Mouse (Mus musculus) forebrain, embryonic 11.5 days (tissue): ENCODE results near the gene Sh3bp5. TPM values are rescaled to one million over a fixed set of nuclear protein-coding genes. Genes with fewer than 3 reads are reported as not detected.
A peak's percentile ranks its signal among the peaks of the same experiment; 100 is the strongest.

Experiments
- ATAC-seq: fragments of 200-750 bp; cut with Nextera tagmentation; replicated peaks from 2 replicates; pipeline ENCODE4 v1.8.0; 2017; ENCODE audit warnings: moderate TSS enrichment; ENCODE audit not compliant: low FRiP score
- DNase-seq: peaks from one replicate; pipeline ENCODE4 v3.0.0-alpha.2; 2017; ENCODE audit warnings: low spot score
- H3K27ac ChIP-seq: fragments of 300-500 bp; sonication (generic); 2 replicates; pipeline ENCODE4 v1.5.1; 2014; ENCODE audit warnings: low read depth, low read length
- H3K27me3 ChIP-seq: fragments of 300-500 bp; sonication (generic); 2 replicates; pipeline ENCODE4 v1.6.1; 2014; ENCODE audit warnings: mild to moderate bottlenecking, low read length, mixed read lengths; ENCODE audit not compliant: control insufficient read depth, insufficient read depth
- H3K36me3 ChIP-seq: fragments of 300-500 bp; sonication (generic); 2 replicates; pipeline ENCODE4 v1.6.1; 2014; ENCODE audit warnings: mild to moderate bottlenecking, low read length, moderate library complexity, mixed read lengths; ENCODE audit not compliant: control insufficient read depth, insufficient read depth
- H3K4me1 ChIP-seq: fragments of 300-500 bp; sonication (generic); replicated peaks from 2 replicates; pipeline ENCODE4 v1.6.1; 2014; ENCODE audit warnings: low read length, mixed read lengths; ENCODE audit not compliant: control insufficient read depth, insufficient read depth
- H3K4me2 ChIP-seq: fragments of 300-500 bp; sonication (generic); 2 replicates; pipeline ENCODE4 v1.6.1; 2014; ENCODE audit warnings: low read depth, mild to moderate bottlenecking, low read length, moderate library complexity, mixed read lengths; ENCODE audit not compliant: severe bottlenecking
- H3K4me3 ChIP-seq: fragments of 300-500 bp; sonication (generic); 2 replicates; pipeline ENCODE4 v1.5.1; 2014; ENCODE audit warnings: low read depth, low read length
- H3K9ac ChIP-seq: fragments of 300-500 bp; sonication (generic); 2 replicates; pipeline ENCODE4 v1.6.1; 2014; ENCODE audit warnings: low read length
- H3K9me3 ChIP-seq: fragments of 300-500 bp; sonication (generic); 2 replicates; pipeline ENCODE4 v1.6.1; 2016; ENCODE audit warnings: low read length, mixed read lengths; ENCODE audit not compliant: control insufficient read depth
- WGBS: fragments of 180-500 bp; shearing (Covaris S2); extraction: QIAGEN DNeasy Blood & Tissue Kit; methylation state at CpG from one replicate; pipeline ENCODE4 v1.1.7; 2014; 5-methylcytosine and 5-hydroxymethylcytosine counted together
- polyA plus RNA-seq: library from polyadenylated mRNA; unstranded; fragments of >200 nt; fragmentation: Nextera tagmentation; extraction: Ambion mirVana; gene quantifications from 2 replicates; pipeline ENCODE4 v1.2.1, GENCODE M21; 2014

Sh3bp5 gene
- polyA plus RNA-seq, 1 experiment from 2014 or later: 17.4 TPM

DNA sequence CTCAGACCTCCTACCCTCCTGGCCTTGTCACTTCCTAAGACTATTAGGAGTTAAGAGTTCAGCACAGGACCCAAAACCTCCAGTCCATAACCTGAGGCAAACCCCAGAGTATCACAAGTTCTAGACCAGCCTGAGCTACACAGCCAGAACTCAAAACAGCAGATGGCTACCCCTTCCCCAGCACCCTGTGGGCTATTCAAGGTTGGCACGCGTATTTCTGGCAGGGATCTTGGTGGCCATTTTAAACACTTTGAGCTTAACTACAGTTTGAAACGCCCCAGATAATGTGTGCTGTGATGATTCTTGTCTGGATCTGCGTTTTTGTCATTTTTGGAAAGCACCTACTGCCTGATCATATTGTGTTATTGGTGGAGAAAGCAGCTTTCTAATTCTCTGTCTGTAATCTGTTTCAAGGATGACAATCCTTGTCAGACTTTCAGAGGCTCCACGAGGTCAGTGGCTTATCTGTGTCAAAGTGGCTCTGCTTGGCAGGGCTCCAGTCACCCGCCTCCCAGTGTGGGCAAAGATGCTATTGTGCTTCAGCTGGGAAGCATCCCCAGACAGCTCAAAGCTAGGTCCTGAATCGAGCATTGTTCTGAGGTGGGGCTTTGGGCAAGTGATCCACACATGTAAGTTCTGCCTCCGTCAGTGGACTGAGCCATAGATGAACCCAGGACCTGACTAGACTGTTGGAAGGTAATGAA lies 2.1 kb upstream of the Sh3bp5 start:
- ATAC-seq (no peak), DNase-seq (no peak)
- Histone ChIP-seq H3K4me1 (peaks cover 4% of the 10 kb centered on the region; the same call in 1 of the 2 replicates), H3K9me3 (no peaks in the 10 kb centered on the region), H3K9ac (no peak overlapping the region), H3K4me3 (no peak overlapping the region), H3K27me3 (no peaks in the 10 kb centered on the region), H3K4me2 (no peak overlapping the region), H3K36me3 (no peaks in the 10 kb centered on the region), H3K27ac (no peak overlapping the region)
- 75% methylated on average over 8 of the region's 8 CpGs for WGBS

DNA sequence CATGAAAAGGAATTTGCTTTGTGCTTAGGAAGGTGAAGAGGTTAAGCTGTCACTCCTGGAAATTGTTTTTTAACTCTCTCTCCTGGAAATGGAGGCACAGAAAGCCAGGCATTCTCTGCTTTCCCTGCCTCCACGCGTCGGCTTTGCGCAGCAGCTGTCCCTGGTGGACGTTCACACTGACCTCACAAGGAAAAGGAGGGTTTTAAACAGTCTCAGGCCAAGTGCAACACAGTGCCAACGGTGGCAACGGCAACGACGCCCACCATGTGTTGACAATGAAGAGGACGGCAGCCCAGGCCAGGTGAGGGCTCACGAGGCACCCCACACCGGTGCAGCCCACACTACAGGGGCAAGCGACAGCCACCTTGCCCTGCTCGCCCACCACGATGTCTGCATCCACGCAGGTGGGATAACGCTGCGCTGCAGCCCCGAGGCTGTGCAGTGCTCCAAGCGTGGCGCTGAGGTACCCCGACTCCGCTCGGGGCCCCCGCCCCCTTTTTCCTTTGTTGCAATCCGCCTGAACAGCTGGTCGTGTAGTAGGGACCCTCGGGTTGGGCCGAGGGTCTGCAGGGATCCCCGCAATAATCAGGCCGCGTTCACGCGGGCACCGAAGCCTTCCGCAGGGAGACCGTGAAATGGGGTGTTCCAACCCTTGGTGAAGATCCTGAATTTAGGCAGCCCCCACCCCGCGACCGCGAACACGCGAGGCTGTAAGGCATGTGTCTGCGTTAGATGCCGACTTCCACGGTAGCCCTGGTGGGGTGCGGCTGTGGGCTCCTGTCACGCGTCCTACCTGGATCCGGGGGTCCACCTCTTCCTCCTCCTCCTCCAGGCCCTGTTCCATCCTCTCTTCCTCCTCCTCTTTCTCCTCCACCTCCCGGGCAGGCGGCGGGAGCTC lies 611 bp downstream of the Sh3bp5 start:
- peak overlapping the region; percentile 76 for H3K9ac ChIP-seq
- ATAC-seq (peak; percentile 67), DNase-seq (peak; percentile 71)
- no peak overlapping the region for H3K27ac ChIP-seq
- H3K27me3 ChIP-seq: no peaks in the 10 kb centered on the region
- no peaks in the 10 kb centered on the region for H3K36me3 ChIP-seq
- H3K9me3 ChIP-seq: no peaks in the 10 kb centered on the region
- peak overlapping the region; percentile 75 for H3K4me3 ChIP-seq
- peak overlapping the region; percentile 96 for H3K4me2 ChIP-seq
- H3K4me1 ChIP-seq: peaks cover 4% of the 10 kb centered on the region; the same call in 1 of the 2 replicates
- WGBS: 1% methylated on average over 53 of the region's 53 CpGs

DNA sequence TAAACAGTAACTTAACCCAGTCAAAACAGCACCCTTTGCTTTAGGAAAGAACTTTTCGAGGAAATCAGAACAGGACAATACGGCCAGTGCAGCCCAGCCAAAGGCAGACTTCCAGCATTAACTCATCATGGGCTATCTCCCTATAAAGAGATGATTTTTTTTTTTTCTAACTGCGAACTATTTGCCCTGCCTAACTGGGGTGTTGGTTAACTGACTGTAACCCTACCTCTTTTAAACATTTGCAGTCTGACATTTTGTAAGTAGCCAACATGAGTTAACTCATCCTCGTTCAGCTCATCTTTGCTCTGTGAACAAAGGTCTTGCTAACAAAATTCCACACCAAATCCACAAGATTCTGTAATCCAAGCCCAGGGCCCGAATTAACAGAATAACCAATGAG lies 1.5 kb downstream of the Sh3bp5 start:
- no peak overlapping the region for H3K9ac ChIP-seq
- 60% methylated on average over 5 of the region's 5 CpGs for WGBS
- no peak overlapping the region; the same call in 1 of the 2 replicates for H3K4me3 ChIP-seq
- ATAC-seq (no peak), DNase-seq (no peak)
- no peaks in the 10 kb centered on the region for H3K27me3 ChIP-seq
- H3K4me2 ChIP-seq: no peak overlapping the region; the same call in 1 of the 2 replicates
- H3K4me1 ChIP-seq: peaks cover 4% of the 10 kb centered on the region; the same call in 1 of the 2 replicates
- H3K27ac ChIP-seq: no peak overlapping the region
- H3K36me3 ChIP-seq: no peaks in the 10 kb centered on the region
- no peaks in the 10 kb centered on the region for H3K9me3 ChIP-seq

- Histone ChIP-seq H3K27ac (no peak overlapping the region), H3K4me2 (no peak overlapping the region), H3K4me3 (no peak overlapping the region), H3K27me3 (no peaks in the 10 kb centered on the region), H3K9me3 (no peaks in the 10 kb centered on the region), H3K4me1 (peaks cover 4% of the 10 kb centered on the region; the same call in 1 of the 2 replicates), H3K36me3 (no peaks in the 10 kb centered on the region), H3K9ac (no peak overlapping the region)
- DNase-seq (no peak), ATAC-seq (no peak)
- WGBS: 38% methylated on average over 7 of the region's 7 CpGs
These were observed 2.0 kb downstream of the Sh3bp5 start for GRCm38 (mm10) chr14:31433851-31434360.

DNA sequence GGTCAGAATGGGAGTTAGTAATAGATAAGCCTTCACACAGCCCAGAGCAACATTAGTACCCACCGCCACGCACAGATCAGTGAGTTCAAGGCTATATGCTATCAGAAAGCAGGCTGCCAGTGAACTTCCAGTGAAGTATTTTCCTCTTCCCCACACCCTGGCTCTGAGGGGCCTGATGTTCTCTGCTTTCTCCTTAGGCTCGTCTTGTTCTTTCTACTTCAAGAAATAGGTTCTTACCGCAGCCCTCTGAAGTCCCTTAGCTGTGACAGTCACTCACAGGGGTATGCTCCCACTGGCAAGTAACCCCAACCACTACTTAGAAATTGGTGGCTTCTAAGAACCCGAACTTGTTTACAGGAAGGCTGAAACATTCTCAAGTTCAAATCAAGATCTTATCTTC lies 2.8 kb downstream of the Sh3bp5 start:
- H3K27ac ChIP-seq: no peak overlapping the region
- H3K4me3 ChIP-seq: no peak overlapping the region
- 75% methylated on average over 5 of the region's 5 CpGs for WGBS
- peaks cover 4% of the 10 kb centered on the region; the same call in 1 of the 2 replicates for H3K4me1 ChIP-seq
- DNase-seq (no peak), ATAC-seq (no peak)
- no peak overlapping the region for H3K9ac ChIP-seq
- no peak overlapping the region for H3K4me2 ChIP-seq
- H3K27me3 ChIP-seq: no peaks in the 10 kb centered on the region
- no peaks in the 10 kb centered on the region for H3K36me3 ChIP-seq
- H3K9me3 ChIP-seq: no peaks in the 10 kb centered on the region

- H3K9me3 ChIP-seq: no peaks in the 10 kb centered on the region
- H3K27ac ChIP-seq: no peak overlapping the region
- ATAC-seq (no peak), DNase-seq (no peak)
- no peaks in the 10 kb centered on the region for H3K27me3 ChIP-seq
- H3K36me3 ChIP-seq: no peaks in the 10 kb centered on the region
- 74% methylated on average over 4 of the region's 4 CpGs for WGBS
- H3K4me1 ChIP-seq: peaks cover 4% of the 10 kb centered on the region; the same call in 1 of the 2 replicates
- no peak overlapping the region for H3K9ac ChIP-seq
- no peak overlapping the region for H3K4me2 ChIP-seq
- H3K4me3 ChIP-seq: no peak overlapping the region
These were observed 3.5 kb downstream of the Sh3bp5 start for GRCm38 (mm10) chr14:31432424-31432823.

DNA sequence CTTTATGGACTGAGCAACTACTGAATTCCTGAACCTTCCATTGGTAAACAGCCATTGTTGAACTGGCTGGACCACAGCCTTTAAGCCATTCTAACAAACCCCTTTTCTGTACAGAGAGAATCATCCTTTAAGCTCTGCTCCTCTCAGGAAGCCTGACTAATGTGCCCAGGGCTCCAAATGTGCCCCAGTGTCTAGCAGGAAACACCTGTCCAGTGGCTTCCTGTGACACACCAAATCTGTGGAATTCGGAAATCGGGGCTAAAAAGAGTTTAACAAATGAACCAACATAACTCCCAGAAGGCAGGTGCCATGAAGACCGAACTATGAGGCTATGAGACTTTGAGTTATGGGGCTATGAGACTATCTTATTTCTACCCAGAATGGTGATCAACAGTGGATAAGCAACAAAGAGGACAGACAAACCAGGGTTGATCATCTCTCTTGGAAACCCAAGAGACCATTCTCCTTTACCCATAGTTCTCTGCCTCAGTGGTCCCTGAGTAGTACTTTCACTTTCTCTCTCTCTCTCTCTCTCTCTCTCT lies 4.0 kb downstream of the Sh3bp5 start:
- Histone ChIP-seq H3K36me3 (no peaks in the 10 kb centered on the region), H3K4me1 (peaks cover 4% of the 10 kb centered on the region; the same call in 1 of the 2 replicates), H3K4me3 (no peak overlapping the region), H3K9ac (no peak overlapping the region), H3K27me3 (no peaks in the 10 kb centered on the region), H3K4me2 (no peak overlapping the region), H3K27ac (no peak overlapping the region), H3K9me3 (no peaks in the 10 kb centered on the region)
- no peak for DNase-seq
- ATAC-seq: no peak
- whole genome bisulfite sequencing: 86% methylated on average over 3 of the region's 3 CpGs

GRCm38 (mm10) chr14:31429004-31429395 lies 6.9 kb downstream of the Sh3bp5 start:
- Histone ChIP-seq H3K27ac (no peak overlapping the region), H3K4me2 (no peak overlapping the region), H3K4me1 (no peaks in the 10 kb centered on the region), H3K27me3 (no peaks in the 10 kb centered on the region), H3K4me3 (no peak overlapping the region), H3K9ac (no peak overlapping the region), H3K9me3 (no peaks in the 10 kb centered on the region), H3K36me3 (no peaks in the 10 kb centered on the region)
- WGBS: 84% methylated on average over 5 of the region's 5 CpGs
- no peak for DNase-seq
- ATAC-seq: no peak
